Mouse (Mus musculus): Measurements from ENCODE around the gene Lsm12. TPM values are rescaled to one million over a fixed set of nuclear protein-coding genes. Genes with fewer than 3 reads are reported as not detected.

The Lsm12 gene
- polyA plus RNA-seq, 1 experiment from 2014 or later: 87.8 TPM

DNA sequence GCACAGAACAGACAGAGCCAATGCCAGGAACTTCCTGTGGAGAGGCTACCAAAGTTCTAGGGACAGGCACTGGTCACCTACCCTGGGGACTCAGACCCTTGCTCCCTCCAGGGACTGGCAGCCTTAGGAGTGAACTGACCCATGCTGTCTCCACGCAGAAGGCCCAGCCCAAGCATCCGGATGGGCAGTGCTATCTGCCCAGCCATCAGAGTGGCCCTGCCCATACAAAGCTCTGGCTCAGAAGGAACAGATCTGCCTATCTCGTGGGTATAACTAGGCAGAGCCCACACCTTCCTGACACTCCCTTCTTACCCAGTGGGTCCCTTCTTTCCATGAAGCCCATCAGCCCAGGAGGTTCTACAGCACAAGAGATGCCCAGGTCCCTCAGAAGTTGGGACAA, 25.1 kb upstream of the Lsm12 start:
- H3K4me1 ChIP-seq (ENCODE audit: control insufficient read depth, insufficient read depth, low read length): peaks cover 31% of the 10 kb centered on the region

GRCm38 (mm10) chr11:102209742-102210141, 24.6 kb upstream of the Lsm12 start:
- Histone ChIP-seq H3K27me3 (ENCODE audit: control insufficient read depth, insufficient read depth, low read depth, low read length) (no peaks in the 10 kb centered on the region), H3K9ac (ENCODE audit: low read depth, low read length) (0 out of 2 replicates have a peak overlapping the region, but pooled peaks have one; percentile 15), H3K27ac (ENCODE audit: low read length) (no peak overlapping the region), H3K36me3 (ENCODE audit: control insufficient read depth, insufficient read depth, low read length) (peaks cover 8% of the 10 kb centered on the region; the same call in 1 of the 2 replicates), H3K9me3 (replicated peaks; ENCODE audit: control insufficient read depth, low read length, poor library complexity, severe bottlenecking) (no peaks in the 10 kb centered on the region), H3K4me1 (ENCODE audit: control insufficient read depth, insufficient read depth, low read length) (peaks cover 29% of the 10 kb centered on the region), H3K4me2 (ENCODE audit: low read length) (no peak overlapping the region), H3K4me3 (ENCODE audit: low read depth, low read length) (no peak overlapping the region)
- no peak for ATAC-seq
- 18% methylated on average over 2 of the region's 2 CpGs for WGBS

More for the DNA sequence above, 25.1 kb upstream of the Lsm12 start:
- Histone ChIP-seq H3K9me3 (replicated peaks; ENCODE audit: control insufficient read depth, low read length, poor library complexity, severe bottlenecking) (no peaks in the 10 kb centered on the region), H3K4me2 (ENCODE audit: low read length) (no peak overlapping the region), H3K36me3 (ENCODE audit: control insufficient read depth, insufficient read depth, low read length) (peaks cover 8% of the 10 kb centered on the region; the same call in 1 of the 2 replicates), H3K27ac (ENCODE audit: low read length) (0 out of 2 replicates have a peak overlapping the region, but pooled peaks have one; percentile 28), H3K9ac (ENCODE audit: low read depth, low read length) (no peak overlapping the region), H3K4me3 (ENCODE audit: low read depth, low read length) (no peak overlapping the region), H3K27me3 (ENCODE audit: control insufficient read depth, insufficient read depth, low read depth, low read length) (no peaks in the 10 kb centered on the region)
- 82% methylated on average over 3 of the region's 3 CpGs for WGBS
- no peak for ATAC-seq

DNA sequence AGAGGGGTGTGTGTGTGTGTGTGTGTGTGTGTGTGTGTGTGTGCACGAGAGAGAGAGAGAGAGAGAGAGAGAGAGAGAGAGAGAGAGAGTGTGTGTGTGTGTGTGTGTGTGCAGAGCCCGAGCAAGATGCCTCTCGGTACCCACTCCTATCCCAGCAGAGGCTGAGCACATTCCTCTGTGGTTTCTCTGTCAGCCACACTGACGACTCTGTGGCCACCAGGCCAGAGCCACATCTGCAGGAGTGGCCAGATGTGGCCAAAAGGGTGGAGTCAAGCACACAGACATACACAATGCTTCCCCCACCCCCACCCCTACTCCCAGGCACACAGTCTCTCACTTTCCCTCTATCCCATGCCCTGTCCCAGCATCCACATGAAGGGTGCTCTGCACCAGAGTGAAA, 23.8 kb upstream of the Lsm12 start:
- Histone ChIP-seq H3K4me1 (ENCODE audit: control insufficient read depth, insufficient read depth, low read length) (peaks cover 22% of the 10 kb centered on the region), H3K27ac (ENCODE audit: low read length) (no peak overlapping the region), H3K9me3 (replicated peaks; ENCODE audit: control insufficient read depth, low read length, poor library complexity, severe bottlenecking) (no peaks in the 10 kb centered on the region), H3K9ac (ENCODE audit: low read depth, low read length) (no peak overlapping the region), H3K4me2 (ENCODE audit: low read length) (no peak overlapping the region), H3K36me3 (ENCODE audit: control insufficient read depth, insufficient read depth, low read length) (peaks cover 10% of the 10 kb centered on the region; the same call in 1 of the 2 replicates), H3K27me3 (ENCODE audit: control insufficient read depth, insufficient read depth, low read depth, low read length) (no peaks in the 10 kb centered on the region), H3K4me3 (ENCODE audit: low read depth, low read length) (no peak overlapping the region)
- no peak for ATAC-seq
- WGBS: 50% methylated on average over 3 of the region's 4 CpGs

- Histone ChIP-seq H3K9ac (ENCODE audit: low read depth, low read length) (peak overlapping the region; percentile 46), H3K4me3 (ENCODE audit: low read depth, low read length) (no peak overlapping the region), H3K27ac (ENCODE audit: low read length) (peak overlapping the region; percentile 22; the same call in 1 of the 2 replicates), H3K36me3 (ENCODE audit: control insufficient read depth, insufficient read depth, low read length) (peaks cover 13% of the 10 kb centered on the region; the same call in 1 of the 2 replicates), H3K4me2 (ENCODE audit: low read length) (no peak overlapping the region), H3K4me1 (ENCODE audit: control insufficient read depth, insufficient read depth, low read length) (peaks cover 21% of the 10 kb centered on the region), H3K9me3 (replicated peaks; ENCODE audit: control insufficient read depth, low read length, poor library complexity, severe bottlenecking) (no peaks in the 10 kb centered on the region), H3K27me3 (ENCODE audit: control insufficient read depth, insufficient read depth, low read depth, low read length) (no peaks in the 10 kb centered on the region)
- ATAC-seq: no peak
- 21% methylated on average over 11 of the region's 11 CpGs for WGBS
Observed at GRCm38 (mm10) chr11:102207825-102208777, 23.0 kb upstream of the Lsm12 start.

GRCm38 (mm10) chr11:102206481-102206880, 21.4 kb upstream of the Lsm12 start:
- H3K9me3 ChIP-seq (replicated peaks; ENCODE audit: control insufficient read depth, low read length, poor library complexity, severe bottlenecking): no peaks in the 10 kb centered on the region
- H3K4me3 ChIP-seq (ENCODE audit: low read depth, low read length): no peak overlapping the region
- no peak overlapping the region for H3K9ac ChIP-seq (ENCODE audit: low read depth, low read length)
- H3K27me3 ChIP-seq (ENCODE audit: control insufficient read depth, insufficient read depth, low read depth, low read length): no peaks in the 10 kb centered on the region
- no peak for ATAC-seq
- 72% methylated on average over 28 of the region's 30 CpGs for WGBS
- no peak overlapping the region for H3K27ac ChIP-seq (ENCODE audit: low read length)
- no peak overlapping the region for H3K4me2 ChIP-seq (ENCODE audit: low read length)
- H3K4me1 ChIP-seq (ENCODE audit: control insufficient read depth, insufficient read depth, low read length): peaks cover 20% of the 10 kb centered on the region
- H3K36me3 ChIP-seq (ENCODE audit: control insufficient read depth, insufficient read depth, low read length): peaks cover 15% of the 10 kb centered on the region; the same call in 1 of the 2 replicates

DNA sequence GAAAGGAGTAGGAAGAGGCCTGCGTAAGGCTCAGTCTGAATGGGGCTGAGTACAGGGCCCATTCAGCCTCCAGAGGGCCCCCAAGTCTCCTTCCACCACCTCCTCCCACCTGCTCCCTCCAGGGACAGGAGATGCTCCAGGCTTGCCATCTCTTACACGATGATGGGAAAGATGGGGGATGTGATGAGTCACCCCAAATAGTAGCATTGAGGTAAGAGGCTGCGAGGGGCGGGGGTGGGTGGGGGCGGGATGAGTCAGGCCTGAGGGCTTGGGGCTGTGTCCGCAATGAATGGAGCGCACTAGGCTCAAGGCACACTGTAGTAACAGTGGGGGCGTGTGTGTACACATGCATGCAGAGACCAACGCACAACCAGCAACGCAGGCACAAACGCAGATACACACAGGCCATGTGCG, 16.3 kb upstream of the Lsm12 start:
- H3K27me3 ChIP-seq (ENCODE audit: control insufficient read depth, insufficient read depth, low read depth, low read length): no peaks in the 10 kb centered on the region
- H3K9ac ChIP-seq (ENCODE audit: low read depth, low read length): no peak overlapping the region
- H3K9me3 ChIP-seq (replicated peaks; ENCODE audit: control insufficient read depth, low read length, poor library complexity, severe bottlenecking): no peaks in the 10 kb centered on the region
- peaks cover 46% of the 10 kb centered on the region for H3K36me3 ChIP-seq (ENCODE audit: control insufficient read depth, insufficient read depth, low read length)
- no peak overlapping the region for H3K27ac ChIP-seq (ENCODE audit: low read length)
- no peak for ATAC-seq
- no peak overlapping the region for H3K4me3 ChIP-seq (ENCODE audit: low read depth, low read length)
- no peaks in the 10 kb centered on the region for H3K4me1 ChIP-seq (ENCODE audit: control insufficient read depth, insufficient read depth, low read length)
- WGBS: 77% methylated on average over 12 of the region's 12 CpGs
- no peak overlapping the region for H3K4me2 ChIP-seq (ENCODE audit: low read length)

- Histone ChIP-seq H3K4me1 (ENCODE audit: control insufficient read depth, insufficient read depth, low read length) (no peaks in the 10 kb centered on the region), H3K27me3 (ENCODE audit: control insufficient read depth, insufficient read depth, low read depth, low read length) (no peaks in the 10 kb centered on the region), H3K9me3 (replicated peaks; ENCODE audit: control insufficient read depth, low read length, poor library complexity, severe bottlenecking) (no peaks in the 10 kb centered on the region), H3K9ac (ENCODE audit: low read depth, low read length) (no peak overlapping the region), H3K4me2 (ENCODE audit: low read length) (no peak overlapping the region), H3K27ac (ENCODE audit: low read length) (no peak overlapping the region), H3K36me3 (ENCODE audit: control insufficient read depth, insufficient read depth, low read length) (peaks cover 56% of the 10 kb centered on the region), H3K4me3 (ENCODE audit: low read depth, low read length) (no peak overlapping the region)
- WGBS: 89% methylated on average over 9 of the region's 9 CpGs
- ATAC-seq: no peak
Observed at GRCm38 (mm10) chr11:102199856-102200255, 14.8 kb upstream of the Lsm12 start.

- Histone ChIP-seq H3K4me2 (ENCODE audit: low read length) (no peak overlapping the region), H3K27ac (ENCODE audit: low read length) (no peak overlapping the region), H3K9ac (ENCODE audit: low read depth, low read length) (no peak overlapping the region), H3K36me3 (ENCODE audit: control insufficient read depth, insufficient read depth, low read length) (peaks cover 58% of the 10 kb centered on the region), H3K9me3 (replicated peaks; ENCODE audit: control insufficient read depth, low read length, poor library complexity, severe bottlenecking) (no peaks in the 10 kb centered on the region), H3K4me1 (ENCODE audit: control insufficient read depth, insufficient read depth, low read length) (no peaks in the 10 kb centered on the region), H3K4me3 (ENCODE audit: low read depth, low read length) (no peak overlapping the region), H3K27me3 (ENCODE audit: control insufficient read depth, insufficient read depth, low read depth, low read length) (no peaks in the 10 kb centered on the region)
- ATAC-seq: no peak
- 65% methylated on average over 6 of the region's 6 CpGs for WGBS
Observed at GRCm38 (mm10) chr11:102198245-102198644, 13.1 kb upstream of the Lsm12 start.

All from midbrain, embryonic 16.5 days (tissue).